Mouse (Mus musculus) olfactory bulb, adult 2 months (tissue): Measurements from ENCODE around the gene Tor1b.

Experiments
- CTCF ChIP-seq: fragments of 200-500 bp; IDR thresholded peaks from 2 replicates; pipeline ENCODE4 v1.5.1; 2012; ENCODE audit warnings: low read depth, mild to moderate bottlenecking, low read length, moderate library complexity; ENCODE audit not compliant: insufficient read depth
- POLR2A ChIP-seq: fragments of 200-500 bp; IDR thresholded peaks from 2 replicates; pipeline ENCODE4 v1.6.1; 2012; ENCODE audit warnings: mild to moderate bottlenecking, low read depth, low read length, moderate library complexity; ENCODE audit not compliant: insufficient read depth

DNA sequence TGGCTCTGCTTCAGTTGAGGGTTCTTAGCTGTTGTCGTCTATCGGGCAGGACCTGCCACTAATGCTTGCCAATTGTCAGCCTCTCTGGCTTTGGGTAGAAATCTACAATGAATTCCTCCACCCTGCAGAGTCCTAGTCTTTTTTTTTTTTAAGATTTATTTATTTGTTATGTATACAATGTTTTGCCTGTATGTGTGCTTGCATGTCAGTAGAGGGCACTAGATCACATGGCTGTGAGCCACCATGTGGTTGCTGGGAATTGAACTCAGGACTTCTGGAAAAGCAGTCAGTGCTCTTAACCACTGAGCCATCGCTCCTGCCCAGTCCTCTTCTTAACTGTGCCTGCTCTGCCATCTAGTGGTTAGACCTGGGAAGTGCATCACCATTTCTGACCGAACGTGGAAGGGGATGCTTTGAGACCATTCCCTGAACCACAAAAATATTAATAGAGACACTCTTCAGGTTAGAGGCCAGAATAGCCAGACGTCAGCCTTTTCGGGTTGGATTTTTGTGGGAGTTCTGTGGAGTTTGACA lies 18.8 kb upstream of the Tor1b start:
- TF ChIP-seq CTCF (no peak), POLR2A (no peak)
